Mouse (Mus musculus): ENCODE measurements around the gene Tmem135. TPM values are rescaled to one million over a fixed set of nuclear protein-coding genes. Genes with fewer than 3 reads are reported as not detected.
"Not testable (repeated sequence)": the region's sequence is repeated elsewhere in the genome, so short reads cannot be mapped to it uniquely, and the experiment has no call there.

The Tmem135 gene
- polyA plus RNA-seq, 1 experiment, result 13.1 TPM

DNA sequence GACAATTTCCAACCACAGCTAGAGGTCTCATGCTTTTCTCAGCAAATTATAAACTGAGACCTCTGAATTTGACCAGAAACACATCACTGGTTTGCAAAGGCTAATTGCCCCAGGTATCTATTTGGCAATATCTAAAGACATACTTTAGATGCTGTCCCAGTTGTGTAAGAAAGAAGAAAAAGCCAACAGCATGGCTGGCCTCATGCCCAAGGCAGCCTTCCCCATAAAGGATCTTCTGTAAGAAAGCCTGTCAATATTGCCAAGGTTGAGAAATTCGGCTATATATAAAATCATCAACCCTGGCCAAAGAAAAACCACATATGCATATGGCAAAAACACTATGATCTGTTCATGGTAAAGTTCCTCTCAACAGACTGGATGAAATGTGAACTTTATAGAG lies 107.1 kb downstream of the Tmem135 start:
- Histone ChIP-seq H3K36me3 (ENCODE audit: control insufficient read depth, insufficient read depth) (no peaks in the 10 kb centered on the region), H3ac (ENCODE audit: control insufficient read depth, insufficient read length) (no peak overlapping the region), H3K4me2 (ENCODE audit: low read depth) (no peak overlapping the region), H3K27me3 (ENCODE audit: control insufficient read depth, insufficient read depth, insufficient read length) (no peaks in the 10 kb centered on the region), H3K79me2 (ENCODE audit: control insufficient read depth, insufficient read depth) (no peaks in the 10 kb centered on the region), H3K4me3 (no peak overlapping the region)
- TF ChIP-seq POLR2A (IDR thresholded peaks at IDR 0.05; ENCODE audit: insufficient read length, low read depth) (no peak), TCF12 (IDR thresholded peaks at IDR 0.05; ENCODE audit: insufficient read depth, poor library complexity, severe bottlenecking) (no peak), SRF (IDR thresholded peaks at IDR 0.05; ENCODE audit: control insufficient read depth, insufficient read length, low read depth) (no peak), USF1 (IDR thresholded peaks at IDR 0.05; ENCODE audit: low read depth) (no peak), MAX (IDR thresholded peaks at IDR 0.05; ENCODE audit: low read depth) (no peak), E2F4 (IDR thresholded peaks at IDR 0.05; ENCODE audit: insufficient read depth) (no peak), CEBPB (IDR thresholded peaks at IDR 0.05; ENCODE audit: insufficient read depth, poor library complexity, severe bottlenecking) (no peak), MYOD1 (IDR thresholded peaks at IDR 0.05; ENCODE audit: control insufficient read depth in 1 of 3, insufficient read length in 2 of 3, low read depth in 2 of 3) (no peak), MYOG (IDR thresholded peaks at IDR 0.05; ENCODE audit: control insufficient read depth in 1 of 3, insufficient read depth in 1 of 3, insufficient read length in 2 of 3, low read depth in 2 of 3) (no peak), REST (IDR thresholded peaks at IDR 0.05; ENCODE audit: insufficient read depth, insufficient read length) (no peak), TCF3 (IDR thresholded peaks at IDR 0.05; ENCODE audit: insufficient read length, low read depth) (no peak), POLR2AphosphoS2 (IDR thresholded peaks at IDR 0.05; ENCODE audit: insufficient read length, low read depth) (no peak)

DNA sequence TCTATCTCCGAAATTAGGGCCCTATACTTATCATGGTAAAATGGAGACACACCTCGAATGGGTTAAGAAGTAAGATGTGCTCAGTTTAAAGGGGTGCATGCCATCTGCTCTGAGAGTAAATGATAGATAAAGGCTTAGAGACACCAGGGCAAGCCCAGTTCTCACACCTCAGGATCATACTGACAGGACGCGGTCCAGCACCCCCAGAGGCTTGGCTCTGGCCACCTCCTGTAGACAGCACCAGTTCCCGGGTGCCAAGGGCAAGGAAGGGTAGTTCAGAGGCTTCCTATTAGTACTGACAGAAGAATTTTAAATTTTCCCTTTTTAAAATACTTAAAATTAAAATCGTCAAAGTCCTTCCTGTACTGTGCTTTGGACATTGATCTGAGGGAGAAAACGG lies 121.4 kb downstream of the Tmem135 start:
- Histone ChIP-seq H3K79me2 (ENCODE audit: control insufficient read depth, insufficient read depth) (no peaks in the 10 kb centered on the region), H3K36me3 (ENCODE audit: control insufficient read depth, insufficient read depth) (no peaks in the 10 kb centered on the region), H3K27me3 (ENCODE audit: control insufficient read depth, insufficient read depth, insufficient read length) (no peaks in the 10 kb centered on the region), H3K4me3 (no peak overlapping the region), H3ac (ENCODE audit: control insufficient read depth, insufficient read length) (no peak overlapping the region), H3K4me2 (ENCODE audit: low read depth) (no peak overlapping the region)
- TF ChIP-seq POLR2A (IDR thresholded peaks at IDR 0.05; ENCODE audit: insufficient read length, low read depth), result no peak
- no peak for TF ChIP-seq SRF (IDR thresholded peaks at IDR 0.05; ENCODE audit: control insufficient read depth, insufficient read length, low read depth)
- TF ChIP-seq MYOG (IDR thresholded peaks at IDR 0.05; ENCODE audit: control insufficient read depth in 1 of 3, insufficient read depth in 1 of 3, insufficient read length in 2 of 3, low read depth in 2 of 3), result no peak
- no peak for TF ChIP-seq POLR2AphosphoS2 (IDR thresholded peaks at IDR 0.05; ENCODE audit: insufficient read length, low read depth)
- no peak for TF ChIP-seq USF1 (IDR thresholded peaks at IDR 0.05; ENCODE audit: low read depth)
- no peak for TF ChIP-seq TCF3 (IDR thresholded peaks at IDR 0.05; ENCODE audit: insufficient read length, low read depth)
- TF ChIP-seq MAX (IDR thresholded peaks at IDR 0.05; ENCODE audit: low read depth), result no peak
- no peak for TF ChIP-seq E2F4 (IDR thresholded peaks at IDR 0.05; ENCODE audit: insufficient read depth)
- TF ChIP-seq TCF12 (IDR thresholded peaks at IDR 0.05; ENCODE audit: insufficient read depth, poor library complexity, severe bottlenecking), result no peak
- TF ChIP-seq REST (IDR thresholded peaks at IDR 0.05; ENCODE audit: insufficient read depth, insufficient read length), result no peak
- no peak for TF ChIP-seq CEBPB (IDR thresholded peaks at IDR 0.05; ENCODE audit: insufficient read depth, poor library complexity, severe bottlenecking)
- no peak for TF ChIP-seq MYOD1 (IDR thresholded peaks at IDR 0.05; ENCODE audit: control insufficient read depth in 1 of 3, insufficient read length in 2 of 3, low read depth in 2 of 3)

DNA sequence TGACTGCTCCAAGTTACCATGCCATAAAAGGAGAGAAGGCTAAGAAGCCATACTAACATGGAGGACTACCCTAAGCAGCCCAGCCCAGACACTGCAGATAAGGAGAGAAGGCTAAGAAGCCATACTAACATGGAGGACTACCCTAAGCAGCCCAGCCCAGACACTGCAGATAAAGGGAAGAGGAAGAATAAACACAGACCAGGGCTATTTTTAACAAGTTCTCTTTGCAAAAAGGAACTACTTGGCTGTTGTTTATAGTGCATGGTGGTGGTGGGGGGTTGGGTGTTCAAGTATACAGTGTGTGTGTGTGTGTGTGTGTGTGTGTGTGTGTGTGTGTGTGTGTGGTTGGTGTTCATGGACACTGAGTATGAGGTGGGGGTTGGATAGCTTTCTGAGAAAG lies 133.6 kb downstream of the Tmem135 start:
- H3K79me2 ChIP-seq (ENCODE audit: control insufficient read depth, insufficient read depth); H3K27me3 ChIP-seq (ENCODE audit: control insufficient read depth, insufficient read depth, insufficient read length); H3K4me3 ChIP-seq; H3K36me3 ChIP-seq (ENCODE audit: control insufficient read depth, insufficient read depth); H3ac ChIP-seq (ENCODE audit: control insufficient read depth, insufficient read length); H3K4me2 ChIP-seq (ENCODE audit: low read depth): not testable (repeated sequence)

DNA sequence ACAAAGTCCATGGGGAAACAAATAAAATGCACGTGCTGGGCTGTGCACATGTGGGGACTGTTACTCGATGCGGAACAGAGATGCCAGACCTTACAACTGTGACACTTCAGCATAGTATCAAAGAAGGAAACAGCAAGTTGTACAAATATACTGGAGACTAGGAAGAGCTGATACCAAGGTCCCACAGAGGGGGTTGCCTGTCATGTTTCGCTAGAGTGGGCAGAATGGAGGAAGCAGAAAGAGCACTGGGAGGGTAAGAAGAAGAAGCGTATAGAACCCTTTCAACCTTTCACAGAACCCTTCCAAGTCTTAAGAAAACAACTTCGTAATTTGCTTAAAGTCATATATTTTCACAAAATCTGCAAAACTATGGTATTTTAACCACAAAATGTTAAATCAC lies 134.2 kb downstream of the Tmem135 start:
- H3K79me2 ChIP-seq (ENCODE audit: control insufficient read depth, insufficient read depth), result peaks cover 4% of the 10 kb centered on the region
- H3ac ChIP-seq (ENCODE audit: control insufficient read depth, insufficient read length), result no peak overlapping the region
- no peaks in the 10 kb centered on the region for H3K36me3 ChIP-seq (ENCODE audit: control insufficient read depth, insufficient read depth)
- no peaks in the 10 kb centered on the region for H3K27me3 ChIP-seq (ENCODE audit: control insufficient read depth, insufficient read depth, insufficient read length)
- H3K4me3 ChIP-seq, result no peak overlapping the region
- no peak for TF ChIP-seq E2F4 (IDR thresholded peaks at IDR 0.05; ENCODE audit: insufficient read depth)
- H3K4me2 ChIP-seq (ENCODE audit: low read depth), result no peak overlapping the region

DNA sequence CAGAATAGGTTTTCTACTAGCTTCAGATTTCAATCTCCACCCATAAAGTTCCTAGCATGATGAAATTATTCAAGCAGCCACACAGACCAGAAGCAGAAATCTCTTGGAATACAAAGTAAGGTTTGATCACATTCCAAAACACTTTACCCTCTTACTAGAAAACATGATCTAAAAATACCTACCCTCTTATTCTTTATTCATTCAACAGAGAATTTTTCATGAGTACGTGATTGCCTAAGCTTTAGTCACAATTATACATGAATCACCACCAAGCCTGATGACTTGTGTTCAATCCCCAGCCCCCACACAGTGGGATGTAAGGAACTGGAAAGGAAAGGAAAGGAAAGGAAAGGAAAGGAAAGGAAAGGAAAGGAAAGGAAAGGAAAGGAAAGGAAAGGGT lies 136.5 kb downstream of the Tmem135 start:
- TF ChIP-seq E2F4 (IDR thresholded peaks at IDR 0.05; ENCODE audit: insufficient read depth), result no peak
- TF ChIP-seq SRF (IDR thresholded peaks at IDR 0.05; ENCODE audit: control insufficient read depth, insufficient read length, low read depth), result no peak
- TF ChIP-seq CEBPB (IDR thresholded peaks at IDR 0.05; ENCODE audit: insufficient read depth, poor library complexity, severe bottlenecking), result peak; percentile 81
- Histone ChIP-seq H3K27me3 (ENCODE audit: control insufficient read depth, insufficient read depth, insufficient read length) (no peaks in the 10 kb centered on the region), H3K36me3 (ENCODE audit: control insufficient read depth, insufficient read depth) (no peaks in the 10 kb centered on the region), H3ac (ENCODE audit: control insufficient read depth, insufficient read length) (no peak overlapping the region), H3K4me3 (no peak overlapping the region), H3K4me2 (ENCODE audit: low read depth) (peak overlapping the region; percentile 71), H3K79me2 (ENCODE audit: control insufficient read depth, insufficient read depth) (peaks cover 4% of the 10 kb centered on the region)
